Mouse (Mus musculus) mouse embryonic stem cell (cell line): Measurements from ENCODE around the gene Hoxd9.

ENCODE experiments used
- in situ Hi-C, 2 experiments: fragments of 300-500 bp; cut with MboI; formaldehyde crosslinking; loops; 1 replicate in 1 of 2; 3 replicates in 1 of 2; pipeline ENCODE4 v1.14.3; 2019 to 2020; ENCODE audit warnings: low sequenced_read_pairs in 2 of 2, low pct_unique_long_range_greater_than_20kb in 1 of 2, mixed read lengths in 1 of 2; ENCODE audit not compliant: unreplicated experiment in 1 of 2

Gene Hoxd9

DNA sequence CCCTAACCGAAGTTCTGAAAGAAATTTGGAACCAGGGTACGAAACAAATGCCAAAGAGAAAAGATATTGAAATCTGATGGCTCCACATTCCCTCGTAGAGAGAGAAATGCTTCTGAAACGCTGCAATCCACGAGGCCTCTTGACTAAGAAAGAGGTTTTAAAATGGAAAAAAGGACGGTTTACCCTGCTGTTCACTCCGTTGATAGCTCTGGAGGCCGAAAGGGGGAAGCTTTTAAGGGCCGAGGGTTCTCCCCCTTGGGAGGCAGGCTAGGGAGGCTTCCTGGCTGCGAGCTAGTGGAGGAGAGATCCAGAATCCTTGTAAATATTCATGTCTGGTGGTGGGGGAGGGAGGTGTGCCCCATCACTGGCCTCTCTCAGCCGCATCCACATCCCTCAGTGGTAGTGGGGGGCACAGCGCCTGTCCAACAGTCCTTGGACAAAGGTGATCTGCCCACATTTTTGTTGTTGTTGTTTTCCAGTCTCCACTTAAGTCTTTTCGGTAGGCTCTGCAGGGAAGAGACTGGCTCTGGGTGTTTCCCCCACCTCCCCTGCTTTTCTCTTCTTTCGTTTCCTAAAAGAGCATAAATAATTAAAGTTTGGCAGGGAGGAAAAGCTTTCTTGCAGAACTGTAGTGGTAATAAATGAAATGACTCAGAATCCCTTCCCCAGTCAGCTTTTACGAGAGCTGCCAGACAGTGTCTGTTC lies 18.5 kb upstream of the Hoxd9 start, which contains the start of gene Hoxd11:
Gene Hoxd11, plus strand, starts transcription at position 667 of the 705 bp plus-strand sequence.
- in situ Hi-C loops, result loop anchor here (10.0 to 25.0 kb wide), 2 partner anchors 908 to 1114 kb away; no protein-coding TSS in a partner anchor

DNA sequence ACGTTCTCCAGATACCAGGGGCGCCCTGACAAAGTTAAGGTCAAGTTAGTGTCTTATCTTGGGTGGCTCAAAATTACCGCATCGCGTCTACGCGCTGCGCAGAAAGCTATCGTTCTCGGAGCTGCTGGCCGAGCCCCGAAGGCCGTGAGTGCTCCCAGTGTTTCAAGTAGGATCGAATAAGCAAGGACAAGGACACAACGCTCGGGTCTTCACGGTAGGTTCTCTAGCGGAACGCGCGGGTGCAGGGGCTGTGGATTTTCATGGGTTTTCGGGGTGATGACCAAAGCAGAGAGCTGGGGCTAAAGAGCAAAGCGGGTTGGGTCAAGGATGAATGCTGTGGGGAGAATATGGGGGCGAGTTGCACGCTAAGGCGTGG lies 17.9 kb upstream of the Hoxd9 start:
- in situ Hi-C loops, result loop anchor here (10.0 to 25.0 kb wide), 2 partner anchors 908 to 1115 kb away; no protein-coding TSS in a partner anchor

DNA sequence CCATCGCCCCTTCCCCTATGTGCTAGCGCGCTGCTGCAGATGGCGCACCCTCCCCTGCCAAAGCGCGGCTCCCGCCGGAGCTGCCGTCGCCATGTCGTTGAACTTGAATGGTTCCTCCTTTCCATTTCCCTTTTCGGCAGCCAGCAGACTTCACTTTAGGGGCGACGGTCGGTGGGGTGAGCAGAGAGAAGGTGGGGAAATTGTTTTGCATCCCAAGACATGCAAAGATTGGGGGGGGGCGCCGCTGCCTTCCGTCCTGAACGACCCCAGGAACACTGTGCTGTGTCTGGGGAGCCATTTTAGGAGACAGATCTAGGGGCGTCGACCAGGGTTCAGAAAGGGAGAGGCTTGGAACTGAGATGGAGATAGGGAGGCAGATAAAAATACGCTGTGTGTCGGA lies 17.5 kb upstream of the Hoxd9 start:
- in situ Hi-C loops, result loop anchor here (10.0 to 25.0 kb wide), 3 partner anchors 55 to 1115 kb away; no protein-coding TSS in a partner anchor

DNA sequence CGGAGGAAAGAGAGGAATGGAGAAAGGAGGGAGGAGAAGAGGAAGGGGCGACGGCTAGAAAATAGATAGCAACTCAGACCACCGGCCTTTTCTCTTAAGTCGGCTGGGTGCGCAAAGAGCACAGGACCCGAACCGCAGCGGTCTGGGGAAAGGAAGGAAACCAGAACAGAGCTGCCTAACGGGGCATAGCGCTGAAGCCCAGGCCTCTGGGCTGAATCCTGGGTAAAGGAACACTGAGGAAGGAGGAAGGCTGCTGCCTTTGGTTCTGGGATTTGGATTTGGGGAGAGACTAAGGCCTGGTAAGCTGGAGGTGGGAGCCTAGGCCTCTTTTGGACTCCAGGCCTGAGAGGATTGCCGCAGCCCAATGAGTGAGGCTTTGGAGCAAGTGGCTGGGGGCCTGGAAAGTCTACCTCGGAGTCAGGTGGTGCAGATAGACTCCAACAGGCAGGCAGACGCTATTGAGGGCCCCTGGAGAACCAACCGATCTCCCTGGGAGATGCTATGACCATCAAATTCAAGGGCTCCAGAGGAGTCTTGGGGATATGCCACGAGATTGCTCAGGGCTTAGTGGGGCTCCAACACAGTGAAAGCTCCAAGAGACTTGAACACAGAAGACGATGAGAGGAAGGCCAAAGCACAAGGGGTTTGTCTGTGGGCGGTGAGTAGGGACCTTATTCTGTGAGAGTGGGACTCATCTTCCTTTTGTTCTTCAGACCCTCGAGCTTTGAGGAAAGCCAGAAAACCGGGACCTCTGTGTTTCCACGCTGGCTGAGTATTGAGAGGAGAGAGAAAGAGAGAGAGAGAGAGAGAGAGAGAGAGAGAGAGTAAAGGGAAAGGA lies 16.7 kb upstream of the Hoxd9 start:
- in situ Hi-C loops, result loop anchor here (10.0 to 25.0 kb wide), 2 partner anchors 54 to 907 kb away; no protein-coding TSS in a partner anchor

DNA sequence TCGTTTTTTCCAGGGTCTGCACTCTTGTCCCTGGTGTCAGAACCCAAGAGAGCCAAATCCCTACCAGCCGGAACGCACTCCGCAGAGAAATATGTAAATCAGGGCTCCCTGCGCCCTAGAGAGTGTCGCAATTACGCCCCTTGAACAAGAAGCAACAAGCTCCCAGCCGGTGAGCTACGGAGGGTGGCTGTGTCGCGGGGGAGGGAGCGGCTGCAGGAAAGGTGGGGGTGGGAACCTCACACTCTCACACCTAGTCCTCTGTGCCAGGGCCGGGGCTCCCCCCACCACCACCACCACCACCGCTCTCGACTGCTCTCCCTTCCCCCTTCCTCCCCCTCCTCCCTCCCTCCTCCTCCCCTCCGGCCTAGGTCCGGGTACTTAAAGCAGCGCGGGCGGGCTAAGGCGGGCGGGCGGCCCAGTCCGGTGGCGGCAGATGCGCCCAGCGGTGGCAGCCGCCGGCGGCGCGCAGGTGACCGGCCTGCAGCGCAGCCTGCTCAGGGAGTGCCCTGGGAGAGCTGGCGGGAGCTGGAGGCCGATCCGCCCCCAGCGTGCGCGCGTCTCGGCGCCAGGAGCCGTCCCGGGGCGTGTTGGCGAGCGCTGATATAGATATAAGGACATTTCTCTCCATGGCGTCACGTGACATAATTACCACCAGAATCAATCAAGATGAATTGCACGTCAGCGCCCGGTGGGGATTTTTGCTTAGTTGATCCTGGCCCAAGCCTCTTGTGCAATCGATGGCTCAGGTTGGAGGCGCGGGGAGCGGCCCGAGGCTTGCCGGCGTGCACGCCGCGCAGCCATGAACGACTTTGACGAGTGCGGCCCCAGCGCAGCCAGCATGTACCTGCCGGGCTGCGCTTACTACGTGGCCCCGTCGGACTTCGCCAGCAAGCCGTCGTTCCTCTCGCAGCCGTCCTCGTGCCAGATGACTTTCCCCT lies 15.7 kb upstream of the Hoxd9 start:
- in situ Hi-C loops, result loop anchor here (10.0 to 25.0 kb wide), 2 partner anchors 53 to 905 kb away; no protein-coding TSS in a partner anchor

DNA sequence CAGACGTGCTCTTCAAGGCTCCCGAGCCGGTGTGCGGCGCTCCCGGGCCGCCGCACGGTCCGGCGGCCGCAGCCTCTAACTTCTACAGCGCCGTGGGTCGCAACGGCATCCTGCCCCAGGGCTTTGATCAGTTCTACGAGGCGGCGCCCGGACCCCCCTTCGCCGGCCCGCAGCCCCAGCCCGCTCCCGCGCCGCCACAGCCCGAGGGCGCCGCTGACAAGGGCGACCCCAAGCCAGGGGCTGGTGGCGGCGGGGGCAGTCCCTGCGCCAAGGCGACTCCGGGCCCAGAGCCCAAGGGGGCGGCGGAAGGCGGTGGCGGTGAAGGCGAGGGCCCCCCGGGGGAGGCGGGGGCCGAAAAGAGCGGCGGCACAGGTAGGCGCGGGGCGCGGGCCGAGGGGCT lies 14.7 kb upstream of the Hoxd9 start:
- in situ Hi-C loops, result loop anchor here (10.0 to 25.0 kb wide), 2 partner anchors 52 to 905 kb away; no protein-coding TSS in a partner anchor

DNA sequence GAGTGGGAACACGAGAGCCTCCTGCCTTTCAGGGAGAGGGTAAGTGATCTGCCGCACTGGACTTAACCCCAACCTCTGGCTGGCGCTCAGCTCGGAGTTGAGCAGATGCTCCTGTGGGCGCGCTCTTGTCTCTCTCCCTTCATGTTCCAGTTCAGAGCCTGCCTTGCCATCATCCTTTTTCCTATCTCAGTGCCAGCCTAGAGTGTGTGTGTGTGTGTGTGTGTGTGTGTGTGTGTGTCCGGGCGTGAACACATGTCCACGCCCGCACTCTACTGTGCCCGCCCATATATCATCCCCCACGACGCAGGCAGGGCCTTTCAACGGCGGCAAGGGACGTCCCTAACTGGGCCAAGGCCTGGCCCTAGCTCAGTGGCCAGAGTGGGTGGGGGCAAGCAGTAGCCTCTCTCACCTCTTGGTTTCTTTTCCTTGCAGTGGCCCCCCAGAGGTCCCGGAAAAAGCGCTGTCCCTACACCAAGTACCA lies 14.0 kb upstream of the Hoxd9 start:
- in situ Hi-C loops, result loop anchor here (10.0 to 25.0 kb wide), 2 partner anchors 51 to 904 kb away; no protein-coding TSS in a partner anchor

DNA sequence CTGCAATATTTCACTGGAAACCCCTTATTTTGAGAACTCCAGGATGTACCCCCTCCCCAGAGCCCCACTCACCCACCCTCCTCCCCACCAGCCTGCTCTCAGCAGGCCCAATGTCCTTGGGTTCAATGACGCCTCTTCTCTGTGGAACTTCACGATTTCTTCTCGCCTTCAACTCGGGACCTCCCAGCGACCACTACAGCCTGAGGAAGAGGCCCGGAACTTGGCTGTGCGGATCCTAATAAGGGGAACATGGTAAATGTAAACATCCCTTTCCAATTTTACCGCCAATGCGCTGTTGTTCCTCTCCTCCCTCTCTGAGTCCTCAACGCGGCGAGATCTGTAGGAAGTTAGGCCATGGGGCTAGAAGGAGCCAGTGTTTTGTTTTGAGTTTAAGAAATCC lies 13.4 kb upstream of the Hoxd9 start:
- in situ Hi-C loops, result loop anchor here (10.0 to 25.0 kb wide), 2 partner anchors 51 to 903 kb away; no protein-coding TSS in a partner anchor

DNA sequence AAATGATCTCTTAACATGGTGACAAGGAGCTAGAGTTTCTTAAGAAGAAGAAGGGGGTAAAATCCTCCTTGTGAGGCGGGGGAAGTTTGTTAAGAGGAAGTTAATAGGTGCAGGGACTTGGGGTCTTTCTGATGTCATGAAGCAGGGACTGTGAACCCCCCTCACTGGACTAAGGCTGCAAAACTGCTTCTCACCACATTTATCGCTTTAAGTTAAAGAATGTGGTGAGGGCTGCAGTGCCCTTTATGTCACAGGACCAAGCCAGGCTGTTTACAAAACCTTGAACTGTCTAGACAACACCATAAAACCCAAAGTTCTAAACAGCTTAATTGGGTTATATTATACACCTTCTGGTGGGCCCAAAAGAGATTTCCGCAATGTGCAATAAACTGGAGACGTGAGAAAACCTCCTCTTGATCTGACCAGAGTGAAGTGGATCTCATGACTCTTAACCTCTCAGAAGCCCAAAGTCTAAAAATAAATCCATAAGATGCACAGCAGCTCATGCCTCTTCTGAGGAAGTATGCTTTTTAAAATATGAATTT lies 12.4 kb upstream of the Hoxd9 start:
- in situ Hi-C loops, result loop anchor here (10.0 to 25.0 kb wide), 2 partner anchors 50 to 902 kb away; no protein-coding TSS in a partner anchor

DNA sequence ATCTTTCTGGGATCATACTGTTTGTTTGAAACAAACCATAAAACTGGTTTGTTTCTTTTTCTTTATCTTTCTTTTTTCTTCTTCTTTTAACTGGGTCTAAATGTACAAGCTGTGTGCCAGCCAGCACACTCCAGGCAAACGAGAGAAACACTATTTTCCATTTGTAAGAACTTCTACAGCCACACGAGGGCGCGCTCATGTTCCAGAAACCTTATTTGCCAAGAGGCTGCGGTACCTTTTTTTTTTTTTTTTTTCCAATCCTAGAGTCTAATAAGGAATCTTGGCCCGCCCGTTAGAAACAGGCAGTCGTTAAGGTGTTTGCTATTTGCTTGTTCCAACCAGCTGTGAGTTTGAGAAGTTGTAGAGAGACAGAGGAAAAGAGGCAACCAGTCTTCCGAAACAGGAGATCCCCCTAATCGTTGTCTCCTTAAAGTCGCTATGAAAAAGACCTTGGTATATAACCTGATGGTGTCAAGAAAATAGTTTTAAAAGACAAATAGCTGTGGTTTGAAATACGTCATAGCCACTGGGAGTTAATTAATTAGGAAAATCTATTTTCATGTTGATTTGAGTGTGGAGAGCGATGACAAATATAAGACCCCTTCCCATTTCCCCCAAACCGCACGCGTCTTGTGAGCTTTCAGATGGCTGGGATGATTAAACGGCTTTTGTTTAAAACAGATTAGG lies 11.1 kb upstream of the Hoxd9 start:
- in situ Hi-C loops, result loop anchor here (10.0 to 25.0 kb wide), 2 partner anchors 48 to 901 kb away; no protein-coding TSS in a partner anchor

DNA sequence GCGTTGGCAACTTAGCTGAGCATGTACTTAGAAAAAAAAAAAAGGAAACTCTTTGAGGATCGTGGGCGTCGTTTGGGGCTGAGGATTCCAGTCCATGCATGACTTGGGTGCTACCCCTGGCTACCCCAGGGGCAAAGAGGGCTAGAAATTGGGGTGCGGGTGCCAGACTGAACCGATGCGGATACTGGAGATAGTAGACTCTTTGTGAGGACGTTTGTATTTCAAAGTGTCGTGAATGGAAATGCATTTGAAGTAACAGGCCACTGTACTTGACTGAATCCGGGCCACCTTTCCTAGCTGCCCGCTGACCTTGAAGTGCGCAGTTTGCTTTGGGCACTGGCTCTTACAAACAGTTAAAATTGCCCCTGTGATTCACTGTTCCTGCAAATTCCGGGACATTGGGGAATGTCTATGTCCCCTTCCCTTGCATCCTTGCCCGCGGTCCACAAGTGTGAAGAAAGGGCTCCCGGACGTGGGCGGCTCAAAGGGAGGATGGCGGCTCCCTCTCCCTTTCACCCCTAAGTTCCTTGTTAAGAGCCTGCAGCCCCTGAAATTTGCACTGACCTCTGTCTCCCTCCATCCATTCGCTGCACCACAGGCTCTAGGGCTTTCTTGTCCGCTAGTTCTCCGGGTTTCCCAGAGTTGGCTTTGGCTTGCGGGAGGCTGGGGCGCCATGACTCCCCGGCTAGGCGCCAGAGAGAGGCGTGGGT lies 10.4 kb upstream of the Hoxd9 start:
- in situ Hi-C loops, result loop anchor here (10.0 to 25.0 kb wide), 2 partner anchors 48 to 900 kb away; no protein-coding TSS in a partner anchor

DNA sequence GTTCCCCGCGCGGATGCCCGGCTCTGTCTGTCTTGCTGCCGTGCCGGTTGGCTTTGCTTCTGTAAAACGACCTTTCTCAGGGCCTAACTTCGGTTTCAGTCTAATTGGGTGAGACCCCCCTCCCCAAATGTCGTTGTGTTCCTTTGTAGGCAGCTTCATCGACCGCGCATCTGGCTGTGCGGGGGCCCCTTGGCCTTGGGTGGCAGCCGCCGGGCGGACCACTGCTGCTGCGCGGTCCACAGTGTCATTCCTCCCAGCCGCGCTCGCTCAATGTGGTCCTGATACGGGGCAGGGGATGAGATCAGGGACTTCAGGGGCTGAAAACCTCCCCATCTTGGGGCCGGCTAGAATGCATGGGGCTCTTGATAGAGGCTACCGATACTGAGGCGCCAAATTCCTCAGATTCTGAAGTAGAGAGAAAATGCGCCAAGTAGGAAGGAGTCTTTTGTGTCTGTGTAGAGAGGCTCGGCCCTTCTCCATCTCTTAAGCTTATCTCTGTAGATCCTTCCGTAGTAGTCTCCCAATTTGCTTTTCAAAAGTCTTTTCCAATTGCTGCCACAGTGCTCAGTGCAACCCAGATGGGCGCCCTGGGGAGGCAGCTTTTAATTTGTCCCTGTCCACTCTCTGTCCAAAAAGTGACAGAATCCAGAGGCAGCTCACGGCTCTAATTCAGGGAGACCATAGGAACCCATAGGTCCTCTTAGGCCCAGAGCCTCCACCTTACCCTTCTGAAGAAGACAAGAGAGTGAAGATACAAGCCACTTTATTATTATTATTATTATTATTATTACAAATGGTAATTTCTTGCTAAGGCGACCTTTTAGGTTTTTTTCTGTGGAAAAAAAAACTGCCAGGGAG lies 9.6 kb upstream of the Hoxd9 start:
- in situ Hi-C loops, result loop anchor here (10.0 to 25.0 kb wide), 2 partner anchors 47 to 899 kb away; no protein-coding TSS in a partner anchor

DNA sequence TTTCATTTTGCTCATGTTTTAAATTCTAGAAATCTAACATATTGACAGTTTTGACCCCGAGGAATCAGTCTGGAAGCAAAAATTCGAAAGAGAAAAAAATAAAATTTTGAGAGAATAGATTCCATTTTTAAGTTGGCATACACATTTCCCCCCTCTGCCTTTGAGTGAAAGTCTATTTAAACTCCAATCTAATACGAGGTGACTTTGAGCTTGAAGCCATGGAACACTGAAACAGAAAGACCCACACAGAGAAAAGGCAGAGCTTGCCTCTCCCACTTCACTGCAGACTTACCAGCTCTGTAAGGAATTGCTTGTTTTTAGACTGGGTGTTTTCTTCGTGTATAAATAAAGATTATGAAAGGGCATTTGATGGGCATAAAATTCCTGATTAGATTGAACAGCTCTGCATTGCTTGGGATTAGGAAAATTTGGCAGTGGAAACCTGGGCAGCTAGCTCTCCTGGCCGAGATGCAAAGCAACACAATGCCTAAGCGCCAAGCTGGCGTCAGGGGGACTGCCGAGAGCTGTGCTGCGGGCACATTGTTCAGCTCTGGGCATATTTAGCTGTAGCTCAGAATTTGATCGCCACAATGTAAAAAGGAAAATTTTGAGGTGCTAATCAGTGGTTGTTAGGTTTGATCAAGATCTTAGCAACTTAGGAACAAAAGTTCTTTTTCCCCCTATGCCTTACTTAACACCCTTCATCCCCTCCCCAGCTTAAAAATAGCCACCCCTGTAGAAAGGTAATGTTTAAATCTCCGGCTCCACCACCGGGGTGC lies 8.5 kb upstream of the Hoxd9 start:
- in situ Hi-C loops, result loop anchor here (10.0 to 25.0 kb wide), 2 partner anchors 46 to 898 kb away; no protein-coding TSS in a partner anchor

DNA sequence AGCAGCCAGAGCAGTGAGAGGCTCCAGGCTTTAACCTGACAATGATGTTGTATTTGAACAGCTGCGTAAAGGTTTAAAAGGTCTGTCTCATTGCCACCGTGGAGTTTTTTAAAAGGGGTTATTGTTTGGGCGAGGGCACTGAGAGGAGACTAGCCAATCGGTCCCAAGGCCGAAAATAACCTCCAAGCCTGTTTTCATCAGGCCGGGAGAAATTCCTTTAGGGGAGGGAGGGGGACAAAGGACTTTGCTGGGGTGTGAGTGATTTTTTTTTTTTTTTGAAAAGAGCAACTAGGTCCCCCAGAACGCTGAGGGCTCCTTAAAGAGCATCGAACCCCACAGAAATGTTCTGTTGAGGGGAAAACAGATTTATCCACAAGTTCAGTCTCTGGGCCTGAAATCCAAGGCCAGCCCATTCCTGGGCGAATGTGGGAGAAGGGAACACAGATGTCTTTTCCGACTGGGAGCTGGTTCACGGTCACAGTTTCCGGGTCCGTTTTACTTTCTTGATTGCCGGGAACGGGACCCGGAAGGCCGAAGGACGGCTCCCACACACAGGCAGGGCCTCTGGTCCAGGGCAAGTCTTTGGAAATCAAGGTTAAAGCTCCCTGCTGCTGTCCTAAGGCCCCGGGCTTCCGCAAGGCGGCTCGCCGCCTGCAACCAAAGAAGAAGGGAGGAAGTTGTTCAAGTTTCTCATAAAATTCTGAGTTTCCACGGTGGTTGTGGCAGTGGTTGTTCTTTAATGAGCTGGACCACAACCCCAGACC lies 7.8 kb upstream of the Hoxd9 start:
- in situ Hi-C loops, result loop anchor here (10.0 to 25.0 kb wide), 4 partner anchors 45 to 898 kb away; no protein-coding TSS in a partner anchor
